Mouse (Mus musculus) spleen, postnatal 4 days (tissue): ENCODE data around the gene Pstpip1.

ENCODE experiments used
- DNase-seq, 2 experiments: peaks; one replicate each; pipeline ENCODE4 v3.0.0; 2022; ENCODE audit warnings: low spot score in 2 of 2

The Pstpip1 gene

GRCm38 (mm10) chr9:56106274-56107072 lies 16.7 kb downstream of the Pstpip1 start:
- no peak for DNase-seq

DNA sequence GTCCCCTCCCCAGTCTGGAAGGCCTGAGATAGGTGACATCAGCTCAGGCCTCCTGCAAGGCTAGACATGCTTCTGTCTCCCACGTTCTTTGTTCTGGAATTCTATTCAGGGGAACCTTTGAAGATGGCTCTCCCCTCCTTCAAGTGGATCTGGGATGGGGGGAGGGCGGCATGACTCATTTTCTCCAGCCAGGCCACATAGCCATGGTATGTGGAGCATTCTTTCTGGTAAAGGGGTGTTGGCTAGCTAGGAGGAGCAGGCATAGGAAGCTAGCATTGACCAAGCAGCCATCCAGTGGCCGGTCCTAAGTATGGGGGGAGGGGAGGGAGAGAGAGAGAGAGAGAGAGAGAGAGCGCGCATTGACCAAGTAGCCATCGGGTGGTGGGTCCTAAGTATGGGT lies 17.8 kb downstream of the Pstpip1 start:
- DNase-seq = no peak

DNA sequence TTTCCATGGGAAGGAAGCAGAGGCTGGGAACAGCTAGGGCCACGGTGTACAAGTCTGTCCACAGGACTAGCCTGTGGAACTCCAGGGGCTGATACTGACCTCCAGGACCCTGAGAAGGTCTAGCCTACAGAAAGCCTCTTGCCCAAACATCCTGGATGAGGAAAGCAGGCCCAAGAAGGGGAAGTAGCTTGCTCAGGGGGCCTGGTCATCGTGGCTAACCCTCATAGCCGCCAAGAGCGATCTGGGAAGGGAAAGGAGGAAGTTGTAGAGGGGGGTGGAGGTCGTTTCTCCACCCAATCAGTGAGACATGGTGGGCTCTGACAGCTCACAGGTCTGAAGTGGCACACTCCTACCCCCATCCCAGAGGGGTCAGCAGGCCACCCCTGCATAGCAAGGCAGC lies 18.4 kb downstream of the Pstpip1 start:
- peak in 1 of 2 experiments; percentile 38 for DNase-seq

DNA sequence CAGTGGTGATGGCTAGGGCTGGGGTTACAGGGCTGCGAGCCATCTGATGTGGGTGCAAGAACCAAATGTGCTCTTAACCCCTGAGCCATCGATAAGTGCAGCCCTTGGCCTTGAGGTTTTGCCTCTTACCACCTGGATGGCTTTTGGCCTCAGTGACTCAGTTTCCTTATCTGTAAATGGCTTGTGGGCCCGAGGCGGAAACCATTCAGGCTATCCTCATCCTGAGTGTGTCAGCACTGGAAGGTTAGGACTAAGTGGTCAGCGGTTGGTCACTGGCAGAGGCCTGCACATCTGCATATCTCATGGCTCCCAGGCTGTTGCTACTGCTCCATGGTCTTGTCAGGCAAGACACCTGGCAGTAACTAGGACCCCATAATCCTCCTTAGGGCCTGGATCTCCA lies 28.3 kb downstream of the Pstpip1 start:
- DNase-seq = no peak

DNA sequence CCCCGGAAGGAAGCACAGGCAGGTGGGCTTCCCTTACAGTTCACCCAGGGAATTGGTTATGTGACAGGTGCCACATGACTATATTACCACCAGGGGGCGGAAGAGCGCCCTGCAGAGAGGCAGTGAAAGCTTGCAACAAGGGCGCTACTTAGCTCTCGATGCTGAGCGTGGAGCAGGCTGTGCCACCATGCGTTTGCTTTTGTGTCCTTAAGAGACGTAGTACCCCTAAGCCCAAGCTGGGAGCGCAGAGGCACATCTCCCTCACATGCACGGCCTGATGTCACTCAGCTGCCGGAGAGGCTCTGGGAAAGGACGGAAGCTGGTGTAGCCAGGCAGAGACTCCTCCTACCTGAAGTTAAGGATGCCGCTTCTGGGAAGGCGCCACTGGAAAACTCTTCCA lies 28.8 kb downstream of the Pstpip1 start:
- DNase-seq = peak; percentile 46 to 78

GRCm38 (mm10) chr9:56119651-56120050 lies 29.9 kb downstream of the Pstpip1 start:
- no peak for DNase-seq

DNA sequence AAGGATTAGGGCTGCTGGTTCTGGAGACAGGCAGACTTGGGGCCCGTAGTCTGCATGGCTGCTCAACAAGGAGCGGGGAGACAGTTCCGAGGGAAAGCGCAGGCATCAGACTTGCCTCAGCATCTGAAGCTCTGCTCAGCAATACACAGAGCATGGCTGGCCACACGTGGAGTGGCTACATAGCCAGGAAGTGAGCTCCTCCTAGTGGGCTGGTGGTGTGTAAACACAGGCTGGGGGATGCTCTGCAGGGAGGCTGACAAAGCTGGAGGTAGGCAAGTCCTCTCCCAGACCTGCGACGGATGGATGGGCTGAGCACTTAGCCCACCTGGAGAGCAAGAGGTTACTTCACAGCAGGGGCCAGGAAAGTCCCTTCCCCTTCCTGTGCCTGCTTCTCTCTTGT lies 31.3 kb downstream of the Pstpip1 start:
- DNase-seq = no peak

GRCm38 (mm10) chr9:56122973-56123372 lies 33.2 kb downstream of the Pstpip1 start:
- DNase-seq = no peak

GRCm38 (mm10) chr9:56123613-56124012 lies 33.9 kb downstream of the Pstpip1 start:
- DNase-seq = no peak

DNA sequence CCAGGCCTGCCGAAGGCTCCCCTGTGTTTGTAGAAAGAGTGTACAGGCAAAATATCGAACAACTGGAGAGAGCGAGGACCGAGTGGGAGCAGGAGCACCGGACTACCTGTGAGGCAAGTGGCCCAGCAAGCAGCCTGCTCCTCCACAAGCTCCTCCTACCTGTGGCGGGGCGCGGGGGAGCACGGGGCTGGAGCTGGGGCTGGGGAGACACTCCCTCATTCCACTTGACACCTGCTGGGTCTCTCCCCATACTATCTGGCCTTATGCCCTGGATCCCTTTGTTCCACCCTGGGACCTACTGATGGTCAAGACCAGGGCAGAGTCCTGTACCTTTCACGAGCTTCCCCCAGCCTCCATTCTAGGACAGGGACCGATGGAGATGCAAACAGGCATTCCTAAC lies 34.8 kb downstream of the Pstpip1 start:
- DNase-seq = no peak

- no peak for DNase-seq
Measured at GRCm38 (mm10) chr9:56126453-56127173, 36.9 kb downstream of the Pstpip1 start.

DNA sequence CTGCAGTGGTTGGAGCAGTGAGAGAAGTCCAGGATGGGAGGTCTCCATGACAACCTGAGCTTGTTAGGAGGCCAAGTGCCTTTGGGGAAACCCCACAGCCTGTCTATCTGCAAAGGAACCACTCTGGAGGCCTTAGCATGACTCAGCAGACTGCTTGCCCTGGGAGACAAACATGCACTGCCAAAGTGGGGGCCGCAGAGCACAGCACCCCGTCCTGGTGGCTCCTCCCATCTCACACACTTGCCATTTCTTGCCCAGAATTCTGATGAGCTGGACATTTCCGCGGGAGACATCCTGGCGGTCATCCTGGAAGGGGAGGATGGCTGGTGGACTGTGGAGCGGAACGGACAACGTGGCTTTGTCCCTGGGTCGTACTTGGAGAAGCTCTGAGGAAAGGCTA lies 38.6 kb downstream of the Pstpip1 start:
- DNase-seq = no peak

GRCm38 (mm10) chr9:56129951-56130350 lies 40.2 kb downstream of the Pstpip1 start:
- DNase-seq = no peak

DNA sequence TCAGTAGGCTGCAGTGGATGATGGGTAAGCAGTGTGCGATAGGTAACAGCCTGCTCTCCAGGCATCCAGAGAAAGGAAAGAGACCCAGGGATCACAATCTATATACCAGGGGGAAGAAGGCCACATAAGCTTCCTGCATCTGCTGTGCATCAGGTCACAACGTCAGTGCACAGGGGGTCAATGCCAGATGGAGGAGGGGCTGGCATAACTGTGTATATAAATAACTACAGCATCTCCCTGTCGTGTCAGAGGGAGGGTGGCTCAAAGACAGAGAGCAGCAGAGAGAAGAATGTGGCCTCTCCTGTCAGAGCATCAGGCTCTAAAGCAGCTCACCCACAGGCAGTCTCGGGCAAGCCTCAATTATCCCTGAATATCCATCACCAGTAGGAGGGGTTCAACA lies 40.8 kb downstream of the Pstpip1 start:
- no peak for DNase-seq

- no peak for DNase-seq
Measured at GRCm38 (mm10) chr9:56131813-56132525, 42.2 kb downstream of the Pstpip1 start.

DNA sequence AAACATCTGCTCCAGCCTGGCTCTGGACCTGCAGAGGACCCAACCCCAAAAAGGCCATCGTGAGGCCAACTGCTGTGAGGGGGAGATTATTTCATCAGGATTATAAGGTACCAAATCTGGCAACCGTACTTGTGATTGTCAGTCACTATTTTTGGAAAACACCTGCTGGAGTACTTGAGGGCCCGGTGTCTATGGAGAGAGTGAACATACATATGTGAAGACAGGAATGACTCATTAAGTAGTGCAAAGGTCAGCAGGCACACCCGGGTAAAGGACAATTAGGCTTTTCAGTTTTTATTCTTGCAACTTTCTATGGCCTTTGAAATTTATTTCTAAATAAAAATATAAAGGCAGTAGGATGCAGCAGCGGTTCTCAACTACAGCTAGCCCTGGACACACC lies 44.2 kb downstream of the Pstpip1 start:
- DNase-seq = no peak

GRCm38 (mm10) chr9:56134614-56135013 lies 44.9 kb downstream of the Pstpip1 start:
- no peak for DNase-seq

- DNase-seq = no peak
Measured at GRCm38 (mm10) chr9:56135590-56136197, 45.9 kb downstream of the Pstpip1 start.

GRCm38 (mm10) chr9:56141776-56142175 lies 52.0 kb downstream of the Pstpip1 start:
- DNase-seq = no peak

- no peak for DNase-seq
Measured at GRCm38 (mm10) chr9:56144366-56145003, 54.7 kb downstream of the Pstpip1 start.

- DNase-seq = no peak
Measured at GRCm38 (mm10) chr9:56146326-56146923, 56.7 kb downstream of the Pstpip1 start.
